In genomic region chr6:72851633-72852032, GRCm38 (mm10) we compare ENCODE assay signal across 9 mouse cellular contexts. TPM values are rescaled to one million over a fixed set of nuclear protein-coding genes. Genes with fewer than 3 reads are reported as not detected.
DNase-seq lines count a peak whose midpoint lies in the region; ATAC-seq and TF ChIP-seq lines count a peak whose summit lies in the region.
"Had no signal": no experiment of that assay in that cellular context is flagged by ENCODE, and none has a peak within 500 bp of the region (broad histone marks: within the 10 kb centered on the region; RNA-seq: fewer than 3 reads in every experiment).

No protein-coding gene starts in this region.

- no peak overlapping the region for H3K4me3 ChIP-seq in heart, embryonic 14.5 days (ENCODE audit: control insufficient read depth in 1 of 2, insufficient read depth in 1 of 2, low read depth in 1 of 2, low read length in 2 of 2)
- no peak overlapping the region for H3K4me3 ChIP-seq in ES-E14 (ENCODE audit: insufficient read depth in 1 of 2, low read depth in 1 of 2, low read length in 2 of 2, poor library complexity in 1 of 2, severe bottlenecking in 1 of 2)
- H3K4me3 ChIP-seq: liver, embryonic 15.5 days had no signal

- peak; percentile 39; the same call in 1 of the 2 replicates for ATAC-seq in heart, embryonic 14.5 days (ENCODE audit: insufficient number of reproducible peaks, insufficient read depth, low FRiP score, low read depth)
- ATAC-seq in monocyte, adult 5-6 weeks (replicated peaks; ENCODE audit: insufficient number of reproducible peaks, low FRiP score, low TSS enrichment, poor library complexity, severe bottlenecking) = peak; percentile 57

- DNase-seq in heart, adult 8-10 months (ENCODE audit: low spot score) = no peak
- peak; percentile 54 for DNase-seq in 3T3-L1 (ENCODE audit: low read depth, low spot score)
- DNase-seq in ES-E14 (ENCODE audit: low read depth, low spot score) = peak; percentile 65
- peak; percentile 58 for DNase-seq in induced T-regulatory cell, adult 2 months (ENCODE audit: low read depth)
- DNase-seq in gastrocnemius, adult 18-20 months (ENCODE audit: low spot score) = no peak
- DNase-seq in layer of hippocampus, adult 9-11 months = no peak

- H3K4me2 ChIP-seq in heart, embryonic 14.5 days (ENCODE audit: low read length) = no peak overlapping the region
- H3K4me2 ChIP-seq: liver, embryonic 15.5 days had no signal

- no peak overlapping the region for H3K27ac ChIP-seq in heart, embryonic 14.5 days (replicated peaks in 1 of 2; ENCODE audit: control insufficient read depth in 1 of 2, insufficient read depth in 1 of 2, low read depth in 2 of 2, low read length in 2 of 2)
- H3K27ac ChIP-seq in ES-E14 (ENCODE audit: insufficient read depth, low read depth, low read length, poor library complexity, severe bottlenecking) = no peak overlapping the region
- H3K27ac ChIP-seq: liver, embryonic 15.5 days had no signal

- 79% methylated on average over 5 of the region's 5 CpGs for WGBS in heart, embryonic 14.5 days

- H3K4me1 ChIP-seq in heart, embryonic 14.5 days (ENCODE audit: control insufficient read depth in 2 of 2, insufficient read depth in 2 of 2, low read length in 2 of 2) = no peaks in the 10 kb centered on the region
- peaks cover 2 to 6% of the 10 kb centered on the region in 2 experiments; a peak in 3 of 4 replicates for H3K4me1 ChIP-seq in ES-E14 (ENCODE audit: control insufficient read depth in 2 of 2, insufficient read depth in 2 of 2, low read length in 2 of 2, poor library complexity in 1 of 2)
- H3K4me1 ChIP-seq: liver, embryonic 15.5 days had no signal

- no peaks in the 10 kb centered on the region for H3K27me3 ChIP-seq in heart, embryonic 14.5 days (ENCODE audit: control insufficient read depth, insufficient read depth, low read length)
- H3K27me3 ChIP-seq: liver, embryonic 15.5 days had no signal

- no peaks in the 10 kb centered on the region for H3K9me3 ChIP-seq in heart, embryonic 14.5 days (ENCODE audit: control insufficient read depth, low read length)
- no peaks in the 10 kb centered on the region for H3K9me3 ChIP-seq in ES-E14 (ENCODE audit: control insufficient read depth, insufficient read depth, low read depth, low read length)
- H3K9me3 ChIP-seq: liver, embryonic 15.5 days had no signal

- H3K9ac ChIP-seq in heart, embryonic 14.5 days (ENCODE audit: low read length) = no peak overlapping the region
- H3K9ac ChIP-seq in ES-E14 (ENCODE audit: insufficient read depth, low read depth, low read length, poor library complexity, severe bottlenecking) = no peak overlapping the region
- H3K9ac ChIP-seq: liver, embryonic 15.5 days had no signal

- H3K36me3 ChIP-seq in heart, embryonic 14.5 days (ENCODE audit: control insufficient read depth, insufficient read depth, low read length) = peaks cover 90% of the 10 kb centered on the region
- peaks cover 12% of the 10 kb centered on the region for H3K36me3 ChIP-seq in ES-E14 (ENCODE audit: control insufficient read depth, insufficient read depth, low read length, poor library complexity, severe bottlenecking)

- in situ Hi-C loops in ES-E14 (cut with MboI; ENCODE audit: low sequenced_read_pairs in 2 of 2, unreplicated experiment in 2 of 2) = no loop called here

TF ChIP-seq in ES-E14, 5 proteins besides CTCF, POLR2A, EP300 and RAD21:
- TF ChIP-seq HCFC1 (IDR thresholded peaks at IDR 0.05; ENCODE audit: borderline replicate concordance, insufficient read depth, low read length) (no peak), CHD2 (IDR thresholded peaks at IDR 0.05; ENCODE audit: low read depth, low read length) (no peak), MAFK (IDR thresholded peaks at IDR 0.05; ENCODE audit: insufficient read depth, low read depth, low read length) (no peak), ZC3H11A (IDR thresholded peaks at IDR 0.05; ENCODE audit: borderline replicate concordance, low read depth, low read length) (peak; percentile 13; the same call in 1 of the 2 replicates)

RNA-seq across cellular contexts. Expression of gene Kcmf1, which starts 48.1 kb away (rescaled TPM):
- polyA plus RNA-seq in heart, embryonic 14.5 days (2014; fragmentation: Nextera tagmentation; extraction: Ambion mirVana) = 60.8 and 62.5 TPM in 2 replicates
- total RNA-seq in heart, adult 8-10 months (2022) = 100 to 1,000 TPM in 1 of 4 experiments, 10 to 100 TPM in 3; 86.4 to 102 (median 90.7) TPM
- total RNA-seq in ES-E14 (2012; rRNA removed) = 101 and 122 TPM in 2 replicates
- total RNA-seq in monocyte, adult 5-6 weeks (2017) = 114 to 128 TPM (median 115 TPM) in 3 replicates
- total RNA-seq in gastrocnemius, adult 18-20 months (2021) = 100 to 1,000 TPM; 178 to 199 TPM

Comparison
In these comparisons a context has a peak if more than half of its experiments do, and no peak if none do; other contexts are left out.
1. DNase-seq: peak in 3T3-L1 (single experiment), ES-E14 (single experiment) and induced T-regulatory cell, adult 2 months (single experiment); none in heart, adult 8-10 months (single experiment), gastrocnemius, adult 18-20 months (single experiment) and layer of hippocampus, adult 9-11 months (single experiment).